Mouse (Mus musculus) intestine, embryonic 15.5 days (tissue): ENCODE data around the gene Mfn1. TPM values are rescaled to one million over a fixed set of nuclear protein-coding genes. Genes with fewer than 3 reads are reported as not detected.

Experiments used
- ATAC-seq: fragments of 200-750 bp; cut with Nextera tagmentation; 2 replicates; pipeline ENCODE4 v1.8.0; 2017; ENCODE audit warnings: moderate TSS enrichment, moderate library complexity
- H3K27ac ChIP-seq: fragments of 300-500 bp; sonication (generic); 2 replicates; pipeline ENCODE4 v1.5.1; 2015; ENCODE audit warnings: mild to moderate bottlenecking, inconsistent platforms
- H3K27me3 ChIP-seq: fragments of 300-500 bp; sonication (generic); replicated peaks from 2 replicates; pipeline ENCODE4 v1.6.1; 2015; ENCODE audit warnings: inconsistent platforms
- H3K36me3 ChIP-seq: fragments of 300-500 bp; sonication (generic); 2 replicates; pipeline ENCODE4 v1.6.1; 2015; ENCODE audit warnings: inconsistent platforms
- H3K4me1 ChIP-seq: fragments of 300-500 bp; sonication (generic); replicated peaks from 2 replicates; pipeline ENCODE4 v1.6.1; 2015; ENCODE audit warnings: inconsistent platforms
- H3K4me2 ChIP-seq: fragments of 300-500 bp; sonication (generic); replicated peaks from 2 replicates; pipeline ENCODE4 v1.6.1; 2015; ENCODE audit warnings: mild to moderate bottlenecking, inconsistent platforms
- H3K4me3 ChIP-seq: fragments of 300-500 bp; sonication (generic); replicated peaks from 2 replicates; pipeline ENCODE4 v1.5.1; 2015; ENCODE audit warnings: inconsistent platforms
- H3K9ac ChIP-seq: fragments of 300-500 bp; sonication (generic); 2 replicates; pipeline ENCODE4 v1.6.1; 2015; ENCODE audit warnings: inconsistent platforms
- H3K9me3 ChIP-seq: fragments of 300-500 bp; sonication (generic); 2 replicates; pipeline ENCODE4 v1.6.1; 2016; ENCODE audit warnings: inconsistent platforms
- WGBS: fragments of 180-500 bp; shearing (Covaris S2); methylation state at CpG from one replicate; pipeline ENCODE4 v1.1.7; 2015; 5-methylcytosine and 5-hydroxymethylcytosine counted together
- polyA plus RNA-seq: library from polyadenylated mRNA; unstranded; fragments of >200 nt; fragmentation: Nextera tagmentation; extraction: Ambion mirVana; gene quantifications from 2 replicates; pipeline ENCODE4 v1.2.1, GENCODE M21; 2015

Mfn1 gene
- 27.3 and 29.7 TPM in 2 replicates for polyA plus RNA-seq

DNA sequence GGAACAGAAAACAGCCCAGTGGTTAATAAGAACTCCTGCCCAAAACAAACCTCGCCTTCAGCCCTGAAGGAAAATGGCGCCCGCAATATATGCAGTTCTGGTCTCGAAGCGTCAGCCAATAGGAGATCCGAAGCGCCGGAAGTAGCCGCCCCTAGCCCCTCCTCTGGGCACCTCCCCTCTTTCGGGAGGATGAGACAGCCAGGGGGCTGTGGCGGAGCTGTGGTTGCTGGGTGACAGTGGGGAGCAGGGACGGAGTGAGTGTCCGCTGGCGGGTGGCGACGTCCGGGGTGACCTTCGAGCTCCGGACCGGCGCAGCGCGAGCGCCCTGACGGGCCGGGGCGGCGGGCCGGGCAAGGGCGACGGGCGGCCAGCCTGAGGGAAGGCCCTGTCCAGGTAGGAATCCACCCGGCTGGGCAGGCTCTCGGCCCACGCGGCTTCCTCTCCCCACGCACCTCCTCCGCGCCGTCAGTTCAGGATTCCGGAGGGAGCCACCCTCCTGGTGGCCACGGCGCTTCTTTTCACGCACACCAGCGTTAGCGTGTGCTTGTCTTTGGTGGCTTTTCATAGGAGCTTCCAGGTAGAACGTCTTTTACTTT lies at the start of gene Mfn1:
TSS of gene Mfn1 (plus strand) at position 163 of the 596 bp plus-strand sequence.
- Histone ChIP-seq H3K9ac (peak within 1 kb of the TSS; percentile 86), H3K4me1 (0 out of 2 replicates have a peak, but pooled peaks cover 3% of the 10 kb centered on the region), H3K27me3 (no peaks in the 10 kb centered on the region), H3K4me3 (peak within 1 kb of the TSS; percentile 94), H3K36me3 (no peaks in the 10 kb centered on the region), H3K9me3 (no peaks in the 10 kb centered on the region), H3K27ac (peak within 1 kb of the TSS; percentile 79), H3K4me2 (peak within 1 kb of the TSS; percentile 62)
- ATAC-seq = peak; percentile 99
- WGBS = under 1% methylated on average over 47 of the region's 47 CpGs

- Histone ChIP-seq H3K4me2 (no peak overlapping the region), H3K27ac (no peak overlapping the region), H3K4me3 (no peak overlapping the region), H3K36me3 (no peaks in the 10 kb centered on the region), H3K9ac (no peak overlapping the region), H3K27me3 (no peaks in the 10 kb centered on the region), H3K4me1 (no peaks in the 10 kb centered on the region), H3K9me3 (no peaks in the 10 kb centered on the region)
- no peak for ATAC-seq
- WGBS = 95% methylated on average over 7 of the region's 7 CpGs
Observed at GRCm38 (mm10) chr3:32479961-32480360, 49.3 kb upstream of the Mfn1 start.

DNA sequence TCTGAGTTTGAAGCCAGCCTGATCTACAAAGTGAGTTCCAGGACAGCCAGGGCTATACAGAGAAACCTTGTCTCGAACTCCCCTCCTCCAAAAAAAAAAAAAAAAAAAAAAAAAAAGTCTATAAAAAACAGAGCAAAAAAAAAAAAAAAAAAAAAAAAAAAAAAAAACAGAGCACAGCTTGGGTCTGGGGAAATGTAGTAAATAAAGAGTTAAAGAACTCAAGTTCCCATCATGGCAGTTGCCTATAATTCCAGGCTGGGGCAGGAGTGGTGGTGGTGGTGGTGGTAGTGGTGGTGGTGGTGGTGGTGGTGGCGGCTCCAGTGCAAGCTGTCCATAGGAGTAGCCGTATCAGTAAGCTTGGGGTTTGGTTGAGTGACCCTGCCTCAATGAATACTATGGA lies 46.2 kb upstream of the Mfn1 start:
- no peaks in the 10 kb centered on the region for H3K9me3 ChIP-seq
- no peak overlapping the region for H3K27ac ChIP-seq
- no peaks in the 10 kb centered on the region for H3K27me3 ChIP-seq
- no peak for ATAC-seq
- H3K4me3 ChIP-seq = no peak overlapping the region
- no peaks in the 10 kb centered on the region for H3K36me3 ChIP-seq
- no peak overlapping the region for H3K9ac ChIP-seq
- no peak overlapping the region for H3K4me2 ChIP-seq
- no peaks in the 10 kb centered on the region for H3K4me1 ChIP-seq
- WGBS = 77% methylated on average over 3 of the region's 3 CpGs

DNA sequence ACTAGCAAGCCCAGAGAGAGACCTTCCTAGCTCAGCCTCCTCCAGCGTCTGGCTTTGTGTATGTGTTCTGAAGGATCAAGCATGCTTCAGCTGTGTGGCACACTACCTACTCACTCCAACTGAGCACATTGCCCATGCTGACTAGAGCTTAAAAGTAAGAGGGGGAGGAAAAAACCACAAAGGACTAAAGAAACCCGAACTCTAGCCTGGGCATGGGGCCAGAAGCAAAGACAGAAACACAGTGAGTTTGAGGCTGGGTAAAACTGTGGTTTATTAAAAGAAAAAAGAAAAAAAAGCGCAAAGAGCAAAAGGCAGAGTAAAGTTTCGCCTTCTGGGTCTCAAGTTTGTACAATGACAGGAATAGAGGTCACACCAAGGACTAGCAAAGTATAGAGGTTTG lies 42.7 kb upstream of the Mfn1 start:
- Histone ChIP-seq H3K9me3 (no peaks in the 10 kb centered on the region), H3K27me3 (no peaks in the 10 kb centered on the region), H3K4me1 (no peaks in the 10 kb centered on the region), H3K27ac (no peak overlapping the region), H3K4me2 (no peak overlapping the region), H3K36me3 (no peaks in the 10 kb centered on the region), H3K9ac (no peak overlapping the region), H3K4me3 (no peak overlapping the region)
- no peak for ATAC-seq
- 80% methylated on average over 4 of the region's 4 CpGs for WGBS

DNA sequence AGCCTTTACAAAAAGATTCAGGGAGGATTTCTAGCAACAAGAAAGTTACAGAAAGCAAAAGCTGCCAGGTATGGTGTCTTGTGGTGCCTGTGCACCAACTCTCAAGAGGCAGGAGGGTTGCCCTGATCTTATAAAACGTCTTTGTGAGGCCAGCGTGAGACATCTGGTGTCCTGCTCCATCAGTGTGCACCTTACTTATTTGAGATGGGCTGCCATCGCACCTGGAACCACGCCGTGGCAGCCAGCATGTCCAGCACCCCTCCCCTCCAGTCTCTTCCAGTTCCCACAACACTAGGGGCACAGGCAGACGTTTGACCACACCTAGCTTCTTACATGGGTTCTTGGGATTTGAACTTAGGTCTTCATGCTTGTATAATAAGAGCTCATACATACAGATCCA lies 41.1 kb upstream of the Mfn1 start:
- no peak for ATAC-seq
- WGBS = 82% methylated on average over 6 of the region's 6 CpGs
- H3K27ac ChIP-seq = no peak overlapping the region

DNA sequence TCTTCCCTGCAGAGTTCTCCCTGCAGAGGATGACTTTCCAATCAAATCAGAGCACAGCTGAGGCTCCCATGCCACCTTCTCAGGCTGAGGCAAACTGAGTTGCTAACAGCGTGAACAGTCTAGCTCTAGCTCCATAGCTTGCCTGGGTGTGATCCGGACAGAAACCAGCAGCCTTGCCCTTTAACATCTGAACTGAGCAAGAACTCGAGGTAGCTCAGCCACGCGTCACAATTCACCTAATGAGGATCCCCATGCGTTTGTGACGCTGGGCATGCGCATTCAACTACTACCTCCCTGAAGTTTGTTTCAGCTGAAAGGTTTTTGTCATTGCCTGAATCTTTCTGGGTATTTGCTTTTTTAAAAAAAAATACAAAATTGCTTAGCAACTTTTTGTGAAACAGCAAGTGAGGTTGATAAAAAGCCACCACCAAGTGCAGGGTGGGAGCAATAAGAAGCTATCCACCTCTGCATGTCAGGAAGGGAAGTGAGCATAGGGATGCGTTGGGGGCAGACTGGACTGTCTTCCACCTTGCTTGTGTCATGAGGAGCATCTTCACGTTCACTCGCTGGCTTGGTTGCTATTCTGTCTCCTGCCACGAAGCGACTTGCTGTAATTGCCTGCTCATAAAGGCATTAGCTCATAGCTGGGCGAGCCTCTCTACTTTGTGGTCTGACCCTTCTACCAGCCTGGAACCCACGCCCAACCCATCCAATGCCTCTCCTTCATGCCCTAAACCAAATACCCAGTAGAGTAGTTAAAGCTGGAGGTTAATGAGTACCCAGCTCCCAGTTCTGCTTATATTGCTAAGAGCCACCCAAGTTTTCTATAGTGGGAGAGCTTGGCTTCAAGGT lies 39.0 kb upstream of the Mfn1 start:
- H3K36me3 ChIP-seq = no peaks in the 10 kb centered on the region
- no peaks in the 10 kb centered on the region for H3K4me1 ChIP-seq
- H3K27ac ChIP-seq = no peak overlapping the region
- no peaks in the 10 kb centered on the region for H3K27me3 ChIP-seq
- H3K9me3 ChIP-seq = no peaks in the 10 kb centered on the region
- H3K9ac ChIP-seq = no peak overlapping the region
- peak; percentile 41; the same call in 1 of the 2 replicates for ATAC-seq
- H3K4me2 ChIP-seq = no peak overlapping the region
- H3K4me3 ChIP-seq = no peak overlapping the region
- 63% methylated on average over 15 of the region's 15 CpGs for WGBS

More for the DNA sequence above, 41.1 kb upstream of the Mfn1 start:
- Histone ChIP-seq H3K27me3 (no peaks in the 10 kb centered on the region), H3K4me3 (no peak overlapping the region), H3K4me1 (no peaks in the 10 kb centered on the region), H3K4me2 (no peak overlapping the region), H3K9ac (no peak overlapping the region), H3K36me3 (no peaks in the 10 kb centered on the region), H3K9me3 (no peaks in the 10 kb centered on the region)

GRCm38 (mm10) chr3:32490928-32491315 lies 38.3 kb upstream of the Mfn1 start:
- Histone ChIP-seq H3K27ac (no peak overlapping the region), H3K4me2 (no peak overlapping the region), H3K9me3 (no peaks in the 10 kb centered on the region), H3K36me3 (no peaks in the 10 kb centered on the region), H3K4me1 (no peaks in the 10 kb centered on the region), H3K4me3 (no peak overlapping the region), H3K27me3 (no peaks in the 10 kb centered on the region), H3K9ac (no peak overlapping the region)
- ATAC-seq = no peak

DNA sequence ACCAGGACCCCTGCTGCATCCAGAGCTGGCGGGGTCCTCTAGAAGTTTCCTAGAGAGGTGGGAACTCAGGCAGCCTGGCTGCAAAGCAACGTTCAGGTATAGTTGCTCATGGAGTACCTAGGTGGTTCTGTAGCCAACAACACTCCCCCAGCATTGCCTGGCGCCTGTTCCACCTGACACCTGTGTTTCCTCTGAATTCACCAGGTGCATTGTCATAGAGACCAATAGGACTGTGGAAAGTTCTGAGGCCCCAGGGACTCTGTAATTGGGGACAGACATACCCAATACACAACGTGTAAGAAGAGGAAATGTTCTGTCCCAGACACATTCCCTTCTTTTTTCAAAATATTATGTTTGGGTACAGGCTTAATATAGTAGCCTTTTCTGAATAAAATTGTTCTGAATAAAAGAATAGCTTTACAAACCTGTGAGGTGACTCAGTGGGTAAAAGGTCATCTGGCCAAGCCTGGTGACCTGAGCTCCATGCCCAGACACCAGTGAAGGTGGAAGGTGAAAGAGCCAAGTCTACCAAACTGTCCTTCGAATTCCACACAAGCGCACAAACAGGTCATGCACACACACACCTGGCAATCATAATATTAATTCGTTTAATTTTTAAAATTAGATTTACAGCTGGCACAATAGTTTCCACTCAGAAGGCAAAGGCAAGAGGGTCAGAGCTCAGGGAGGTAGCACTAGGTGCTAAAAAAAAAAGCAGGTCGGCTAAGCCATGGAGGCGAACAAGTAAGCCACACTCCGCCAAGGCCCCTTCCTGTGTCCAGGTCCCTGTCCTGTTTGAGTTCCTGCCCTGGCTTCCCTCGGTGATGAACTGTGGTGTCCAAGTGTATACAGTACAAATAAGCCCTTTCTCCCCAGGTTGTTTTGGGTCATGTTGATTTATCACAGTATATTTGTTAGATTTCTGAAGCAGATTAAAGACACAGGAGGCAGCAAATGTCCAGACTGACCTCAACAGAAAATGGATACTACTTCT lies 36.9 kb upstream of the Mfn1 start, which contains the start of gene Kcnmb3:
TSS of gene Kcnmb3 (minus strand) at position 135 of the 994 bp plus-strand sequence.
- no peak for ATAC-seq
- H3K4me3 ChIP-seq = no peak within 1 kb of the TSS
- H3K4me1 ChIP-seq = no peaks in the 10 kb centered on the region
- no peaks in the 10 kb centered on the region for H3K36me3 ChIP-seq
- H3K9ac ChIP-seq = no peak within 1 kb of the TSS
- H3K4me2 ChIP-seq = no peak within 1 kb of the TSS
- 79% methylated on average over 11 of the region's 11 CpGs for WGBS
- H3K27ac ChIP-seq = no peak within 1 kb of the TSS
- H3K27me3 ChIP-seq = no peaks in the 10 kb centered on the region
- H3K9me3 ChIP-seq = no peaks in the 10 kb centered on the region

- H3K9me3 ChIP-seq = no peaks in the 10 kb centered on the region
- no peak overlapping the region for H3K4me2 ChIP-seq
- no peak overlapping the region for H3K9ac ChIP-seq
- no peak for ATAC-seq
- H3K4me1 ChIP-seq = no peaks in the 10 kb centered on the region
- H3K27ac ChIP-seq = no peak overlapping the region
- 80% methylated on average over 8 of the region's 8 CpGs for WGBS
- H3K36me3 ChIP-seq = no peaks in the 10 kb centered on the region
- H3K4me3 ChIP-seq = no peak overlapping the region
- H3K27me3 ChIP-seq = no peaks in the 10 kb centered on the region
Observed at GRCm38 (mm10) chr3:32494387-32495087, 34.7 kb upstream of the Mfn1 start.

GRCm38 (mm10) chr3:32495088-32495770 lies 34.0 kb upstream of the Mfn1 start:
- ATAC-seq = no peak
- WGBS = 64% methylated on average over 8 of the region's 8 CpGs
- Histone ChIP-seq H3K4me1 (no peaks in the 10 kb centered on the region), H3K9me3 (no peaks in the 10 kb centered on the region), H3K9ac (no peak overlapping the region), H3K4me3 (no peak overlapping the region), H3K4me2 (no peak overlapping the region), H3K36me3 (no peaks in the 10 kb centered on the region), H3K27ac (no peak overlapping the region), H3K27me3 (no peaks in the 10 kb centered on the region)
